Mouse (Mus musculus): Measurements from ENCODE around the gene Rimkla. TPM values are rescaled to one million over a fixed set of nuclear protein-coding genes. Genes with fewer than 3 reads are reported as not detected.

Rimkla gene
- total and polyA plus RNA-seq, 3 experiments, result not detected

DNA sequence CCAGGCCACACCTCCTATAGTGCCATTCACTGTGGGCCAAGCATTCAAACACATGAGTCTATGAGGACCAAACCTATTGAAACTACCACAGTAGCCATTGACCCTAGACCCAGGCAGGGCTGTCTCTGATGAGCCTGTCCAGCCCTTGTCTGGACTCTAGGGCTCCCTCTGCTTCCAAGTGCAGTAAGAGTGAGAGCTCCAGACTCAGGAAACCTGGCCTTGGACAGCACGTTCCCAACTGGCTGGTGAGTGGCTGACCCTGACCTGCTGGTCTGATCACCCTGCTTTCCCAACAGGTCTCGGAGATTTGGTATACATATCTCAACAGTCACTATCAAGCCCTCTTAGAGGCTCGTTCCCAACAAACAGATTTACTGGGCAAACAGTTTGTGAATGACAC, 44.6 kb downstream of the Rimkla start:
- H3K79me2 ChIP-seq (ENCODE audit: control insufficient read depth, insufficient read depth, low read length, poor library complexity), result no peaks in the 10 kb centered on the region
- no peaks in the 10 kb centered on the region for H3K36me3 ChIP-seq (ENCODE audit: control insufficient read depth in 1 of 2, insufficient read depth in 2 of 2, low read length in 2 of 2)
- TF ChIP-seq TAL1 (IDR thresholded peaks at IDR 0.05; ENCODE audit: low read length) (no peak), ZMIZ1 (IDR thresholded peaks at IDR 0.05; ENCODE audit: low read depth, low read length) (no peak), USF2 (IDR thresholded peaks at IDR 0.05; ENCODE audit: borderline replicate concordance in 1 of 2, insufficient read depth in 1 of 2, low read depth in 1 of 2, low read length in 2 of 2) (no peak), E2F4 (IDR thresholded peaks at IDR 0.05; ENCODE audit: borderline replicate concordance, low read depth, low read length) (no peak), ETS1 (IDR thresholded peaks at IDR 0.05; ENCODE audit: low read depth, low read length) (no peak), JUND (IDR thresholded peaks at IDR 0.05; ENCODE audit: low read depth, low read length) (no peak), ZC3H11A (IDR thresholded peaks at IDR 0.05; ENCODE audit: low read depth, low read length) (no peak), GABPA (IDR thresholded peaks at IDR 0.05; ENCODE audit: low read depth, low read length) (no peak), HCFC1 (IDR thresholded peaks at IDR 0.05; ENCODE audit: low read depth, low read length) (no peak), MAFK (IDR thresholded peaks at IDR 0.05; ENCODE audit: borderline replicate concordance, low read depth, low read length) (no peak), ZKSCAN1 (IDR thresholded peaks at IDR 0.05; ENCODE audit: low read depth, low read length) (no peak), MXI1 (IDR thresholded peaks at IDR 0.05; ENCODE audit: low read depth, low read length) (no peak), RCOR1 (IDR thresholded peaks at IDR 0.05; ENCODE audit: low read depth, low read length) (no peak), RAD21 (IDR thresholded peaks at IDR 0.05; ENCODE audit: low read depth, low read length) (no peak), GATA1 (IDR thresholded peaks at IDR 0.05; ENCODE audit: low read depth, low read length) (no peak), POLR2AphosphoS5 (IDR thresholded peaks at IDR 0.05; ENCODE audit: borderline replicate concordance, low read depth, low read length) (no peak), ELF1 (IDR thresholded peaks at IDR 0.05; ENCODE audit: low read depth, low read length) (no peak)
- no peaks in the 10 kb centered on the region for H3K27me3 ChIP-seq (ENCODE audit: control insufficient read depth in 1 of 2, insufficient read depth in 2 of 2, low read length in 2 of 2)
- H3K4me1 ChIP-seq (ENCODE audit: control insufficient read depth in 1 of 2, insufficient read depth in 2 of 2, low read length in 2 of 2), result no peaks in the 10 kb centered on the region
- H3K4me3 ChIP-seq (ENCODE audit: control insufficient read depth in 1 of 2, insufficient read depth in 1 of 2, low read depth in 2 of 2, low read length in 2 of 2), result no peak overlapping the region
- no peak overlapping the region for H3K27ac ChIP-seq (ENCODE audit: control insufficient read depth, low read depth, low read length)
- no peaks in the 10 kb centered on the region for H3K9me3 ChIP-seq (replicated peaks; ENCODE audit: insufficient read depth, low read length)
- H3K9ac ChIP-seq (ENCODE audit: control insufficient read depth, low read depth, low read length, poor library complexity, severe bottlenecking), result no peak overlapping the region
- no peak for DNase-seq (ENCODE audit: low read depth, low spot score)

DNA sequence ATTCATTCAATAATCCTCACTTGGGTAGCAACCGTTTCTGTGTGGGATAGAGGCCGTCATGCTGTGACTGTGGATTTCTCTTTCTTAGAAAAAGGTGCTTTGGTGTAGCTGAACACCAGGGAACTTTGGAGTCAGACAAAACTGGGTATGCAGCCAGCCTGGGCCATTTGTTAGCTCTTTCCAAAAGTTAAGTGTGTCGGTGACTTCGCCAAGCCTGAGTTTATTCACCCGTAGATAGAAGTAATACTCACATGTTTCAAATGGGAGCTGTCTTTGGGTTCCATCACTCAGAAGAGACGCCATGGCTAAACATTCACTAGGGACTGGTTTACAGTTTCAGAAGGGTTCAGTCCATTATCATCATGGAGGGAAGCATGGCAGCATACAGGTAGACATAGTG, 45.2 kb downstream of the Rimkla start:
- H3K4me3 ChIP-seq (ENCODE audit: control insufficient read depth in 1 of 2, insufficient read depth in 1 of 2, low read depth in 2 of 2, low read length in 2 of 2), result no peak overlapping the region

More for the DNA sequence above, 45.2 kb downstream of the Rimkla start:
- no peaks in the 10 kb centered on the region for H3K9me3 ChIP-seq (replicated peaks; ENCODE audit: insufficient read depth, low read length)
- no peaks in the 10 kb centered on the region for H3K27me3 ChIP-seq (ENCODE audit: control insufficient read depth in 1 of 2, insufficient read depth in 2 of 2, low read length in 2 of 2)
- no peaks in the 10 kb centered on the region for H3K36me3 ChIP-seq (ENCODE audit: control insufficient read depth in 1 of 2, insufficient read depth in 2 of 2, low read length in 2 of 2)
- H3K4me1 ChIP-seq (ENCODE audit: control insufficient read depth in 1 of 2, insufficient read depth in 2 of 2, low read length in 2 of 2), result no peaks in the 10 kb centered on the region
- H3K9ac ChIP-seq (ENCODE audit: control insufficient read depth, low read depth, low read length, poor library complexity, severe bottlenecking), result no peak overlapping the region
- TF ChIP-seq ZKSCAN1 (IDR thresholded peaks at IDR 0.05; ENCODE audit: low read depth, low read length) (no peak), E2F4 (IDR thresholded peaks at IDR 0.05; ENCODE audit: borderline replicate concordance, low read depth, low read length) (no peak), MAX (IDR thresholded peaks at IDR 0.05; ENCODE audit: low read length) (no peak), RCOR1 (IDR thresholded peaks at IDR 0.05; ENCODE audit: low read depth, low read length) (no peak), EP300 (IDR thresholded peaks at IDR 0.05; ENCODE audit: low read depth in 1 of 2, low read length in 2 of 2) (no peak), POLR2A (IDR thresholded peaks at IDR 0.05; ENCODE audit: control insufficient read depth in 1 of 2, insufficient read depth in 1 of 2, low read depth in 1 of 2, low read length in 2 of 2, poor library complexity in 1 of 2) (no peak), POLR2AphosphoS5 (IDR thresholded peaks at IDR 0.05; ENCODE audit: borderline replicate concordance, low read depth, low read length) (no peak)
- no peak for DNase-seq (ENCODE audit: low read depth, low spot score)
- H3K27ac ChIP-seq (ENCODE audit: control insufficient read depth, low read depth, low read length), result no peak overlapping the region
- H3K79me2 ChIP-seq (ENCODE audit: control insufficient read depth, insufficient read depth, low read length, poor library complexity), result no peaks in the 10 kb centered on the region

Measured in MEL (cell line).